Mouse (Mus musculus) cerebellum, postnatal 10 days (tissue): ENCODE measurements around the gene Gm7030.
"Not testable (repeated sequence)": the region's sequence is repeated elsewhere in the genome, so short reads cannot be mapped to it uniquely, and the experiment has no call there.

Source experiments
- DNase-seq, 2 experiments: peaks; one replicate each; pipeline ENCODE4 v3.0.0; 2021; ENCODE audit warnings: mixed read lengths in 2 of 2

Gm7030 gene

GRCm38 (mm10) chr17:36135421-36136231 lies 6.4 kb upstream of the Gm7030 start:
- not testable (repeated sequence) for DNase-seq

DNA sequence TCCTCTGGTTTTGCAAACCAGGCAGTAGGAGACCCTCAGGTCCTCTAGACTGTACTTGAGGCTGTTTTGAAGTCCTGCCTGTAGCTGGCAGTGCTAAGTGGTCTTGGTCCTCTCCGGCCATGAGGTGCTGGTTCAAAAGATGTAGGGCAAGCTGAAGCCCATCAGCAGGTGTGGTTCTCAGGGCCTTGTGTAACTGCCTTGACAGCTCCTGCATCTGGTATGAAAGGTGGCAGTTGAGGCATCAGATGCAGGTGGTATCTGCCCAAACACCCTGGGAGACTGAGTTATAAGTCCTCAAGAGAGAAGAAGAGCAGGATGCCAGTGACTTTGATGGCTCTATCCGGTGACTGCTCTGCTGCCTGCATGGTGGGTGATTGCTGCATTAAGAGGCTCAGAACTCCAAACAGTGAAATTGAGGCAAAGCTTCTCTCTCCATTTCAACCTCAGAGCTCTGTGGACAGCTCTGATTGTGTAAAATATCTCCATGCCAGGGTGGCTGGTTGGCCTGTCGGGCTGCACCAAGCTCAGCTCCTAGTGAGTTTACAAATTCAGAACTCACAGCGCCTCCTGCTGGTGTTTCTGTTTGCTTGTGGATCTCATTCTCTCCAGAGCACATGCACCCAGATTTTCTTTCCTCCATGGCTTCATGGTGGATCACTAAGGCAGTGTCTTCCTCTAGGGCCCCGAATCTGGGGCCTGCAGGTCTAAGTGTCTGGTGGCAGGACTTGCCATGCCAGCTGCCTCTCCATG lies 2.5 kb upstream of the Gm7030 start:
- DNase-seq = no peak

- not testable (repeated sequence) for DNase-seq
Observed at GRCm38 (mm10) chr17:36128525-36128924, 700 bp downstream of the Gm7030 start.

DNA sequence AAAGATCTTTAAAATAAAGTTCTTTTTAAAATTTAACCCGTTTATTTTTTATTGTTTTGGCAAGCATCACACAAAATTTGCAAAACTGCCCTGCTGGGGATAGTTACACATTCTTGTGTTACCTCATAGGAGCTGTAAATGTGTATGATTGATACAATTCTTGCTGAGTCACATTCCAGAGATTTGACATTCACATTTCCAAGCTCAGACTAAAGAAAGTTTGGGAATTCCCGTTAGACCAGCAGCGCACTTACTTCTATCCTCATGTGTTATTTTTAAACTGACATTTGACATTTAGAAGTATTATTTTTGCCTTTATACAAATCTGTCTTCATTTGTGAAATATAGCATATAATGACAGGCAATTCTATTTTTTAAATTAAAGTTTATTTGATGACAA lies 5.1 kb downstream of the Gm7030 start:
- not testable (repeated sequence) for DNase-seq

DNA sequence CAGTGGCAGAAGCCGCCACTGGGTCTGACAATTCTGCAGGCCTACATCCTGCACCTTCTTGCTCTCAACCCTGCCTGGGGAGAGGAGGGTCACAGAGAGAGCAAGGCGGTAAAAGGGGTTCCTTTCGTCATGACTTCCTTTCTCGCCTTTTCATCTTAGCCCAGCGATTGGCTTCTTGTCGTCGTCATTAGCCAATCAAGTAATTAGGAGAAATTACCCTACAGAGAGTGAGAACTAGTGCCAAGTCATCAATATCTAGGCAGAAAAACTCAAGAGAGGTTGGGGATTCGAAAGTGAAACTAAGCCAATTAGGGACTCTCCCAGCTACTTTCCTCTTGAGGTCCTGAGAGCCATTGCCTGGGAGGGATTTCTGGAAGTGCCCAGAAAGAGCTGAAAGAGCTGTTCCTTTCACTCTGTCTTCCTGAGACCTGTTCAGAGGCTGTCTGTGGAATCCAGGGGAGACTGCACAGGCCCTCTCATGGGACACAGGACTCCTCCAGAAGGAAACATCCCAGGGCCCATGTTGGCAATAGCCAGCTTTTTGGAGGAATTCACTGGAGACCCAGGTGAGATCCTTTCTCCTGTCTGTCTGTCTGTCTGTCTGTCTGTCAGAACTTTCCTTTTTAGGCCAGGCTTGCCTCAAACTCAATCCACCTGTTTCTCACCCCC lies 7.7 kb downstream of the Gm7030 start, which contains the start of gene Gm19684:
Gene Gm19684, plus strand, starts transcription at position 327 of the 669 bp plus-strand sequence.
- peak in 1 of 2 experiments; percentile 39 for DNase-seq

DNA sequence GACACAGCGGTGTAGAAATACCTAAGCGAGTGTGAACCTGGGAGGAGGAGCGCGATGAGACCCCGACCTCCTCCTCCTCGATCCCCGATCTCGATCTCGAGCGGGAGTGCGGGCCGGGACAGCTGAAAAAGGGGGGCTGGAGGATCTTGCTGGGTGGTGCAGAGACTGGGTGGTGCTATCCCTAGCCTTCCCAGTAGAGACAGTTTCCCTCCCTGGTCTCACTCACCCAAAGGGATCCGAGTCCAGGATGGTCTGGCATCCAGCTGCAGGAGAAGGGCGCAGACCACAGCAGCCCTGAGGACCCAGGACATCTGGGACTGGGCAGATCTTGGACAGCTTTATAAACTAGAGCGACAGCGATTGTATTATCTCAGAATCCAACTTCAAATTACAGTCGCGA lies 8.4 kb downstream of the Gm7030 start:
- not testable (repeated sequence) for DNase-seq

GRCm38 (mm10) chr17:36116545-36116944 lies 12.7 kb downstream of the Gm7030 start:
- DNase-seq = not testable (repeated sequence)

DNA sequence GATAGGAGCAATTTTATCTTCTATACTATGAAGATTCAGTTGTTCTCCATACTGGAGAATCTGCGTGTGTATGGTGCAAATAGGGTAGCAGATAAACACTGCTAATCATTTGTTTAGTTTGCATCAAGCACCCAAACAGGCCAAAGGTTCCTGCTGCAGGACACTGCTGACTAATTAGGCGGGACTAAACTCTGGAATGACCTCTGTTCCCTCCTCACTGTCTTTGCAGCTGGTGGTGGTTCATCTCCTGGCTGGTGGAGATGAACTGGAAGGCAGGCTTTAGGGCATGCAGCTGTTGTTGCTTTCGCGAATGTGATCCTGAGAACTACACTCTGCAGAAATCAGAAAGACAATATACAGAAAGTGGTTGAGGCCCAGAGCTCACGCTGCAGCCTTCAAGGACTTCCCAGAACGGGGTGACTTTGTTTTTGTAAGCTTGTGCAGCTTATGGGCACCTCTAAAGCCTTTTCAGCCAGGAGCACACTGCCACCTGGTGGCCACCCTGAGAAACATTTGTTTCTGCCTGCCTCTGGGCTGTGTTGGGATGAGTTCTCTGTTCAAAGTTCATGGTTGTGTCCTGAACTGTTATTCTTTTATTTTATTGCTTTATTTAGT lies 15.1 kb downstream of the Gm7030 start:
- DNase-seq = peak; percentile 56 to 60

- DNase-seq = peak in 1 of 2 experiments; percentile 17
Observed at GRCm38 (mm10) chr17:36111510-36111868, 17.7 kb downstream of the Gm7030 start.

DNA sequence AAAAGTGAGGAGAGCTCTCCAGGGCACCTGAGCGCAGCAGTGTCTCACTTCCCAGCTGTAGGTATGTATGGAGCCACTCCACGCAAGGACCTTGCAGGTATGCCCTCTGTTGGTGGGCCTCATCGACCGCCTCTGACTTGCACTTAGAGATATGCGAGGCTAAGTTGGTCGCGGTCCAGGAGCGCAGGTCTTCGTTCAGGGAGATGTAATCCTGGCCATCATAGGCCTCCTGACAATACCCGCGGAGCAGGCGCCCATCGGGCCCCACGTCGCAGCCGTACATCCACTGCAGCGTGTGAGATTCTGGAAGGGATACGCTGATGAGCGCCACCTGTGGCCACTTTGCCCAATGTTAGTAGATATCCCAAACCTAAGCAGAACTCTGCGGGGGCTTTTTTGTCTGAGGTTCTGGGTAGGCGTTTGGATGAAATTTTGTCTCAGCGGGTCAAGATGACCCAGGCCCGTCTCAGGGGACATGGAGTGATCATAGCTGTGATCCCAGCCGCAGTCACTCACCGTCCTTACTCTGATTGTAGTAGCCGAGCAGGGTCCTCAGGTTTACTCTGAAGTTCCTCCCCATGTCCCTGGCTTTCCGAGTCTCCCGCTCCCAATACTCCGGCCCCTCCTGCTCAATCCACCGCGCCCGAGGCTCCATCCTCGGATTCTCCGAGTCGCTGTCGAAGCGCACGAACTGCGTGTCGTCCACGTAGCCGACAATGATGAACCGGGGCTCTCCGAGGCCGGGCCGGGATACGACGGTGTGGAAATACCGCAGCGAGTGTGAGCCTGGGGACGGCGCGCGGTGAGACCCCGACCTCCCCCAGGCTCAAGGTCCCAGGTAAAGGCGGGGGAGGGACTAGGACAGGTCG lies 18.4 kb downstream of the Gm7030 start:
- peak; percentile 24 to 37 for DNase-seq

DNA sequence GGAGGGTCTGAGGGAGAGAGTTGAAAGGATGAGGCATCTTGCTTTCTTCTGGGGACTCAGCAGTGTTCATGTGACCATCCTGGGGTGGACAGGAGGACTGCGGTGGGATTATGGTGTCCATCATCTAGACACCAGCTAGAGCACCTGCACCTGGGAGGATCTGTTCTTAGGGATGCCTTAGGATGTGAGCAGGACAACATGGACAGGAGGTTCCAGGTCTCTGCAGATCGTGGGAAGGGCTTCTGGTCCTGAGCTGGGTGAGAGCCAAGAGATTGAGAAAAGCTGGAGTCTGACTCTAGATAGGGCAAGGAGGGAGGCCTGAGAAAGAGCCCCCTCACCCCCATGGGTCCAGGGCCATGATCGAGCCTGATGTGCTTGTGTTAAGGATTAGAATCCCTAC lies 19.1 kb downstream of the Gm7030 start:
- DNase-seq = not testable (repeated sequence)

DNA sequence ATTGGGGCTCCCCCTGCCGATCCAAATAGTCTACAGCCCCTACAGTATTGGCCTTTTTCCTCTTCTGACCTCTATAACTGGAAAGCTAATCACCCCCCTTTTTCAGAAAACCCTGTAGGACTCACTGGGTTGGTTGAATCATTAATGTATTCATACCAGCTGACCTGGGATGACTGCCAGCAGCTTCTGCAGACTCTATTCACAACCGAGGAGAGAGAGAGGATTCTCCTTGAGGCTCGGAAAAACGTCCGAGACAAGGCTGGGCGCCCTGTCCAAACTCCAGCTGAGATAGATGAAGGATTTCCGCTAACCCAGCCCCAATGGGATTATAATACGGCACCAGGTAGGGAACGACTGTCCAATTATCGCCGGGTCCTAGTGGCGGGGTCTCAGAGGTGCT lies 27.1 kb downstream of the Gm7030 start:
- peak; percentile 41 to 45 for DNase-seq

DNA sequence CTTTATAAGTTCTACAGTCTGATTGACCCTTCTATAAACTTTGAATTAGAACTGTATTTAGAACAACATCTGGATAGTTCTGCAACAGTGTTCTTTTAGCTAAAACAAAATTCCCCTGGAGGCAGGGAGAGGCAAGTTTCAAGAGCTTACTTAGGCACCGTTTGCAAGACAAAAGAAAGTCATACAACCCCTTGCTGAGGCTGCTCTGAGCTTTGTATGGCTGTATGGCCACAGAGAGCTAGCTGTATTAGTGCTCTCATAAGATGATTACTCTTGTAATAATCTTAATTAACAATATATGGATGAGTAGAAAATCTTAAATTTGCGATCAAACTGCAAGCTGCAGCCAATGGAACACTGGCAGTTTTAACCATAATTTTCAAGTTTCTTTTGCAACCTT lies 29.6 kb downstream of the Gm7030 start:
- not testable (repeated sequence) for DNase-seq

GRCm38 (mm10) chr17:36093936-36094335 lies 35.3 kb downstream of the Gm7030 start:
- no peak for DNase-seq

DNA sequence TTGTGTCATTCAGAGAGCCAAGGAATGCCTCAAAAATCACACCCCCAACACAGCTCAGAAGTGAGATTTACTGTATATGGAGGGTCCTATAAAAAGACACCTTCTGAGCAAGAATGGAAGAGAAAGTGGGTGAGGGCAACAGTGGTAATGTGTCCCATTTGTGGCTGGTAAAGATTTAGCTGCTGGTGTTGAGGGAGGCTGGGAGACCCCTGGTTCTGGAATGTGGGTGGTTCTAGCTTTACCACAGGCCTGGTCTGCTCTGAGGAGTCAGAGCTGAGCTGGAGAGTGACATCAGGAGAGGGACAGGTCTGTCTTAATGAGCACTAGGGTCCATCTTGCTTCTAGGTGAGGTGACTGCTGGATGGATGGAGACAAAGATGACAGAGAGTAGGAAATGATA lies 36.7 kb downstream of the Gm7030 start:
- DNase-seq = not testable (repeated sequence)

- not testable (repeated sequence) for DNase-seq
Observed at GRCm38 (mm10) chr17:36091933-36092332, 37.3 kb downstream of the Gm7030 start.

GRCm38 (mm10) chr17:36085976-36086375 lies 43.2 kb downstream of the Gm7030 start:
- not testable (repeated sequence) for DNase-seq

DNA sequence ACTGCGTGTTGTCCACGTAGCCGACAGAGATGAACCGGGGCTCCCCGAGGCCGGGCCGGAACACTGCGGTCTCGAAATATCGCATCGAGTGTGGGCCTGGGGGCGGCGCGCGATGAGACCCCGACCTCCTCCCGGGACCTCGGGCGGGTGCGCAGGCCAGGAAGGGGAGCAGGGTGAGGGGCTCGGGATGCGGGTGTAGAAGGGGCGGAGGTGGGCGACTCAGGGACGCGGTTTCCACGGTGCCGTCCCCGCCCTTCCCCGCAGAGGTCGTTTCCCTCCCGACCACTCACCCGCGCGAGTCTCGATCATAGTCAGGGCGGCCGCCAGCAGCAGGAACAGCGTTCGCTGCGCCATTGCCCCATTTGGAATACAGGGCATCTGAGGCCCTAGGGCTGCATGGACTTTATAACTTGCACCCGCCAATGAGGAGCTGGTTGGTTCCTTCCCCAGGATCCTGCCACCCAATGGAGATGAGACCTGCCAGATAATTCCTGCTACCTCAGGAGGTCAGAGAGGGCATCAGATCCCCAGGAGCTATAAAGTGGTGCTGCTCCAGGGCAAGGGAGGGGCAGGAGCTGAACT lies 45.3 kb downstream of the Gm7030 start:
- peak; percentile 21 to 27 for DNase-seq

GRCm38 (mm10) chr17:36083266-36083869 lies 45.9 kb downstream of the Gm7030 start:
- peak; percentile 33 to 37 for DNase-seq

DNA sequence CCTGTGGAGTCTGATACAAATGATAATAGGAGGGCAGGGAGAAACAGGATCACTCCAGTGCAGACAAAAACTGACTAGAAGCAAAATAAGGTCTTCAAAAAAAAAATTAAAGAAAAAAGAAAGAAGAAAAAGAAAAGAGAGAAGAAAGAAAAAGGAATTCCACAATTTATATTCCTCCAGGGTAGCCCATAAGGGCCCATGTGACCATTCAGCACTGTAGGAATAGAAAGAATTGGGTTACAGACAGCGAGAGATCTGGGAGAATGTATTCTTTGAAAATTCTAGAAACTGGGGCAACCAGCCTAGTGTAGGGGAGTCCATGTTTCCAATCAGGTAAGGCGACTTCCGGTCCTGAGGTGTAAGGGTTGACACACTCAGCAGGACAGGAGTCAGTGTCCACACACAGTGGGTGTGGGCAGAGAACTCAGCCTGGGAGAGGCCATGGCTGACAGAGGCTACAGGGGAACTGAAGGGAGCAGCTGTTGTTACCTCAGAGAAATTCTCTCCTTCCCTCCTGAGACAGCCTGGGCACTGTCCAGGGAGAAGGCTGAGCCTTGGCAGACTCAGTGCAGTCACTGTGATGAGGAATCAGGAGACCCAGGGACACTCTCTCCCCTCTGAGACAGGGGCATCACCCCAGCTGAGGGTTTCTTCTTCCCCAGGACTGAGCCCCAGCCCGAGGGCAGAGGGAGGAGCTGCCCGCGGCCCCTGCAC lies 46.5 kb downstream of the Gm7030 start:
- not testable (repeated sequence) for DNase-seq
